Mouse (Mus musculus): ENCODE measurements around the gene Pklr. TPM values are rescaled to one million over a fixed set of nuclear protein-coding genes. Genes with fewer than 3 reads are reported as not detected.

Pklr gene
- polyA plus RNA-seq, 1 experiment from 2014 or later, result 2.1 TPM

- no peaks in the 10 kb centered on the region for H3K27me3 ChIP-seq (ENCODE audit: control insufficient read depth, insufficient read depth, low read length)
- no peak for ATAC-seq (replicated peaks; ENCODE audit: low FRiP score)
Observed at GRCm38 (mm10) chr3:89107545-89107944, 28.4 kb upstream of the Pklr start.

GRCm38 (mm10) chr3:89108146-89108545 lies 27.8 kb upstream of the Pklr start:
- Histone ChIP-seq H3K4me3 (ENCODE audit: low read depth, low read length) (no peak overlapping the region), H3K27ac (ENCODE audit: low read depth, low read length) (no peak overlapping the region), H3K4me1 (replicated peaks; ENCODE audit: control insufficient read depth, insufficient read depth, low read length) (no peaks in the 10 kb centered on the region), H3K9ac (ENCODE audit: low read length) (no peak overlapping the region), H3K4me2 (ENCODE audit: low read depth, low read length, severe bottlenecking) (no peak overlapping the region), H3K9me3 (ENCODE audit: control insufficient read depth, low read length) (no peaks in the 10 kb centered on the region), H3K27me3 (ENCODE audit: control insufficient read depth, insufficient read depth, low read length) (no peaks in the 10 kb centered on the region), H3K36me3 (ENCODE audit: control insufficient read depth, insufficient read depth, low read length) (no peaks in the 10 kb centered on the region)
- DNase-seq (ENCODE audit: low spot score), result no peak
- WGBS, result 78% methylated on average over 1 of the region's 1 CpGs
- ATAC-seq (replicated peaks; ENCODE audit: low FRiP score), result no peak

More at GRCm38 (mm10) chr3:89107545-89107944, 28.4 kb upstream of the Pklr start:
- no peaks in the 10 kb centered on the region for H3K36me3 ChIP-seq (ENCODE audit: control insufficient read depth, insufficient read depth, low read length)
- no peak overlapping the region for H3K9ac ChIP-seq (ENCODE audit: low read length)
- no peak overlapping the region for H3K4me3 ChIP-seq (ENCODE audit: low read depth, low read length)
- H3K4me1 ChIP-seq (replicated peaks; ENCODE audit: control insufficient read depth, insufficient read depth, low read length), result 0 out of 2 replicates have a peak, but pooled peaks cover 2% of the 10 kb centered on the region
- no peak for DNase-seq (ENCODE audit: low spot score)
- WGBS, result 68% methylated on average over 3 of the region's 3 CpGs
- no peak overlapping the region for H3K27ac ChIP-seq (ENCODE audit: low read depth, low read length)
- H3K9me3 ChIP-seq (ENCODE audit: control insufficient read depth, low read length), result no peaks in the 10 kb centered on the region
- no peak overlapping the region for H3K4me2 ChIP-seq (ENCODE audit: low read depth, low read length, severe bottlenecking)

- Histone ChIP-seq H3K4me1 (replicated peaks; ENCODE audit: control insufficient read depth, insufficient read depth, low read length) (no peaks in the 10 kb centered on the region), H3K36me3 (ENCODE audit: control insufficient read depth, insufficient read depth, low read length) (no peaks in the 10 kb centered on the region), H3K4me3 (ENCODE audit: low read depth, low read length) (no peak overlapping the region), H3K9ac (ENCODE audit: low read length) (no peak overlapping the region), H3K27ac (ENCODE audit: low read depth, low read length) (no peak overlapping the region), H3K27me3 (ENCODE audit: control insufficient read depth, insufficient read depth, low read length) (no peaks in the 10 kb centered on the region), H3K4me2 (ENCODE audit: low read depth, low read length, severe bottlenecking) (no peak overlapping the region), H3K9me3 (ENCODE audit: control insufficient read depth, low read length) (no peaks in the 10 kb centered on the region)
- no peak for ATAC-seq (replicated peaks; ENCODE audit: low FRiP score)
- 92% methylated on average over 4 of the region's 4 CpGs for WGBS
- DNase-seq (ENCODE audit: low spot score), result no peak
Observed at GRCm38 (mm10) chr3:89113058-89113457, 22.9 kb upstream of the Pklr start.

DNA sequence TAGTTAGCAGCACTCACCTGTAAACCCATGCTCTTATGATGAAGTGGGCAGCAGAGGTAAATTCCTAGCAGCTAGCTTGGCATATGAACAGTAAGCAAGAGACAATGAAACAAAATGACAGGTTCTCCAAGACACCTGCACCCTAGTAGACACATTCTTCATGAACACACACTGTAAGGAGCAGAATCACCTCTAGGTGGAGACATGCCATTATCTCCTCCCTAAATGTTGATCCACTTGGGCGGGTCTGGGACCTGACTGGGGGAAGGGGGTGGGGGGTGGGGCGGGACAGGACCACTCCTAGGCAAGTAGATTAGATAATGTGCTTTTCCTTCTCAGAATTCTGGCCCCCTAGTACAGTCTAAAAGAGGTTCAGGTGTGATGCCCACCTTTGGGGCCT lies 20.4 kb upstream of the Pklr start:
- Histone ChIP-seq H3K9me3 (ENCODE audit: control insufficient read depth, low read length) (no peaks in the 10 kb centered on the region), H3K36me3 (ENCODE audit: control insufficient read depth, insufficient read depth, low read length) (no peaks in the 10 kb centered on the region), H3K4me1 (replicated peaks; ENCODE audit: control insufficient read depth, insufficient read depth, low read length) (no peaks in the 10 kb centered on the region), H3K9ac (ENCODE audit: low read length) (no peak overlapping the region), H3K27ac (ENCODE audit: low read depth, low read length) (no peak overlapping the region), H3K27me3 (ENCODE audit: control insufficient read depth, insufficient read depth, low read length) (no peaks in the 10 kb centered on the region), H3K4me3 (ENCODE audit: low read depth, low read length) (no peak overlapping the region), H3K4me2 (ENCODE audit: low read depth, low read length, severe bottlenecking) (no peak overlapping the region)
- WGBS, result 5% methylated on average over 2 of the region's 2 CpGs
- DNase-seq (ENCODE audit: low spot score), result no peak
- ATAC-seq (replicated peaks; ENCODE audit: low FRiP score), result no peak

- no peak overlapping the region for H3K9ac ChIP-seq (ENCODE audit: low read length)
- no peaks in the 10 kb centered on the region for H3K27me3 ChIP-seq (ENCODE audit: control insufficient read depth, insufficient read depth, low read length)
- H3K9me3 ChIP-seq (ENCODE audit: control insufficient read depth, low read length), result no peaks in the 10 kb centered on the region
- ATAC-seq (replicated peaks; ENCODE audit: low FRiP score) (no peak), DNase-seq (ENCODE audit: low spot score) (no peak)
- H3K4me2 ChIP-seq (ENCODE audit: low read depth, low read length, severe bottlenecking), result no peak overlapping the region
- no peaks in the 10 kb centered on the region for H3K36me3 ChIP-seq (ENCODE audit: control insufficient read depth, insufficient read depth, low read length)
- no peak overlapping the region for H3K27ac ChIP-seq (ENCODE audit: low read depth, low read length)
- no peaks in the 10 kb centered on the region for H3K4me1 ChIP-seq (replicated peaks; ENCODE audit: control insufficient read depth, insufficient read depth, low read length)
- H3K4me3 ChIP-seq (ENCODE audit: low read depth, low read length), result no peak overlapping the region
- WGBS, result 84% methylated on average over 2 of the region's 2 CpGs
Observed at GRCm38 (mm10) chr3:89123313-89123712, 12.6 kb upstream of the Pklr start.

GRCm38 (mm10) chr3:89124241-89124640 lies 11.7 kb upstream of the Pklr start:
- Histone ChIP-seq H3K4me2 (ENCODE audit: low read depth, low read length, severe bottlenecking) (no peak overlapping the region), H3K9ac (ENCODE audit: low read length) (no peak overlapping the region), H3K27ac (ENCODE audit: low read depth, low read length) (no peak overlapping the region), H3K4me3 (ENCODE audit: low read depth, low read length) (no peak overlapping the region), H3K4me1 (replicated peaks; ENCODE audit: control insufficient read depth, insufficient read depth, low read length) (no peaks in the 10 kb centered on the region), H3K36me3 (ENCODE audit: control insufficient read depth, insufficient read depth, low read length) (no peaks in the 10 kb centered on the region), H3K27me3 (ENCODE audit: control insufficient read depth, insufficient read depth, low read length) (no peaks in the 10 kb centered on the region), H3K9me3 (ENCODE audit: control insufficient read depth, low read length) (no peaks in the 10 kb centered on the region)
- DNase-seq (ENCODE audit: low spot score), result no peak
- 86% methylated on average over 3 of the region's 3 CpGs for WGBS
- no peak for ATAC-seq (replicated peaks; ENCODE audit: low FRiP score)

DNA sequence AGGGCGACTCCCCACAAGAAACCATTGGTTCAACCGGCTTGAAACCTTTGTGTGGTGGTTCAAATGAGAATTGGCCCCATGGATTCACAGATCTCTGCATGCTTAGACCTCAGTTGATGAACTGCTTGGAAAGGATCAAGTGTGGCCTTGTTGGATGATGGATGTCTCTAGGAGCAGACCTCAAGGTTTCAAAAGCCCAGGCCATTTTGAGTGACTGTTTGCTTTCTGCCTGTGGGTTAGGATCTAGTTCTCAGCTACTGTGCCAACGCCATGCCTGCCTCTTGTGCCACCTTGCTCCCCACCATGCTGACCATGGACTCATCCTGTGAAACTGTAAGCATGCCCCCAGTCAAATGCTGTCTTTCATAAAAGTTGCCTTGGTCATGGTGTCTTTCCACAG lies 10.0 kb upstream of the Pklr start:
- DNase-seq (ENCODE audit: low spot score) (no peak), ATAC-seq (replicated peaks; ENCODE audit: low FRiP score) (no peak)
- H3K9ac ChIP-seq (ENCODE audit: low read length), result no peak overlapping the region
- H3K4me1 ChIP-seq (replicated peaks; ENCODE audit: control insufficient read depth, insufficient read depth, low read length), result no peaks in the 10 kb centered on the region
- WGBS, result 85% methylated on average over 3 of the region's 3 CpGs
- H3K27ac ChIP-seq (ENCODE audit: low read depth, low read length), result no peak overlapping the region
- no peak overlapping the region for H3K4me3 ChIP-seq (ENCODE audit: low read depth, low read length)
- no peaks in the 10 kb centered on the region for H3K9me3 ChIP-seq (ENCODE audit: control insufficient read depth, low read length)
- H3K4me2 ChIP-seq (ENCODE audit: low read depth, low read length, severe bottlenecking), result no peak overlapping the region
- H3K27me3 ChIP-seq (ENCODE audit: control insufficient read depth, insufficient read depth, low read length), result no peaks in the 10 kb centered on the region
- H3K36me3 ChIP-seq (ENCODE audit: control insufficient read depth, insufficient read depth, low read length), result no peaks in the 10 kb centered on the region

- Histone ChIP-seq H3K36me3 (ENCODE audit: control insufficient read depth, insufficient read depth, low read length) (no peaks in the 10 kb centered on the region), H3K9ac (ENCODE audit: low read length) (no peak overlapping the region), H3K4me2 (ENCODE audit: low read depth, low read length, severe bottlenecking) (no peak overlapping the region), H3K27ac (ENCODE audit: low read depth, low read length) (no peak overlapping the region), H3K27me3 (ENCODE audit: control insufficient read depth, insufficient read depth, low read length) (no peaks in the 10 kb centered on the region), H3K9me3 (ENCODE audit: control insufficient read depth, low read length) (no peaks in the 10 kb centered on the region), H3K4me3 (ENCODE audit: low read depth, low read length) (no peak overlapping the region), H3K4me1 (replicated peaks; ENCODE audit: control insufficient read depth, insufficient read depth, low read length) (no peaks in the 10 kb centered on the region; the same call in 1 of the 2 replicates)
- DNase-seq (ENCODE audit: low spot score), result no peak
- 93% methylated on average over 3 of the region's 3 CpGs for WGBS
- no peak for ATAC-seq (replicated peaks; ENCODE audit: low FRiP score)
Observed at GRCm38 (mm10) chr3:89129908-89130307, 6.0 kb upstream of the Pklr start.

GRCm38 (mm10) chr3:89131816-89132215 lies 4.1 kb upstream of the Pklr start:
- Histone ChIP-seq H3K36me3 (ENCODE audit: control insufficient read depth, insufficient read depth, low read length) (no peaks in the 10 kb centered on the region), H3K27ac (ENCODE audit: low read depth, low read length) (no peak overlapping the region), H3K27me3 (ENCODE audit: control insufficient read depth, insufficient read depth, low read length) (no peaks in the 10 kb centered on the region), H3K4me2 (ENCODE audit: low read depth, low read length, severe bottlenecking) (peak overlapping the region; percentile 51), H3K4me3 (ENCODE audit: low read depth, low read length) (peak overlapping the region; percentile 24; the same call in 1 of the 2 replicates), H3K4me1 (replicated peaks; ENCODE audit: control insufficient read depth, insufficient read depth, low read length) (no peaks in the 10 kb centered on the region; the same call in 1 of the 2 replicates), H3K9ac (ENCODE audit: low read length) (no peak overlapping the region), H3K9me3 (ENCODE audit: control insufficient read depth, low read length) (no peaks in the 10 kb centered on the region)
- 50% methylated on average over 4 of the region's 4 CpGs for WGBS
- DNase-seq (ENCODE audit: low spot score) (peak; percentile 18), ATAC-seq (replicated peaks; ENCODE audit: low FRiP score) (no peak)

Measured in forebrain, embryonic 11.5 days (tissue).